Mouse (Mus musculus) CH12.LX (cell line): ENCODE data around the gene Fam210b. TPM values are rescaled to one million over a fixed set of nuclear protein-coding genes. Genes with fewer than 3 reads are reported as not detected.

Source experiments
- DNase-seq: peaks from one replicate; pipeline ENCODE4 v3.0.0-alpha.2; 2013; ENCODE audit errors: extremely low read depth
- H3K27ac ChIP-seq: 2 replicates; pipeline ENCODE4 v1.5.1; 2012; ENCODE audit warnings: low read depth, mild to moderate bottlenecking, control low read depth, moderate library complexity; ENCODE audit not compliant: insufficient read depth
- H3K27me3 ChIP-seq: replicated peaks from 2 replicates; pipeline ENCODE3; 2012; ENCODE audit warnings: inconsistent platforms
- H3K36me3 ChIP-seq, 2 experiments: replicated peaks in 1 of 2; 2 replicates each; pipeline versions ENCODE3 to v1.6.1; 2012; ENCODE audit warnings: inconsistent platforms in 1 of 2, low read length in 1 of 2, mild to moderate bottlenecking in 1 of 2, mixed read lengths in 1 of 2, moderate library complexity in 1 of 2; ENCODE audit not compliant: control insufficient read depth in 1 of 2, insufficient read depth in 1 of 2
- H3K4me1 ChIP-seq, 2 experiments: 2 replicates each; pipeline ENCODE4 v1.6.1; 2012; ENCODE audit warnings: inconsistent platforms in 1 of 2, moderate library complexity in 1 of 2; ENCODE audit not compliant: insufficient read depth in 2 of 2, control insufficient read depth in 1 of 2
- H3K4me2 ChIP-seq: 2 replicates; pipeline ENCODE4 v1.6.1; 2012; ENCODE audit warnings: low read depth, mild to moderate bottlenecking, control low read depth; ENCODE audit not compliant: poor library complexity, insufficient read depth, severe bottlenecking
- H3K4me3 ChIP-seq, 3 experiments: fragments of 150-350 bp in 1 of 3; sonication (generic) in 1 of 3; replicated peaks in 1 of 3; 2 replicates each; pipeline versions ENCODE3 to v1.5.1; 2011 to 2012; ENCODE audit warnings: low read depth in 2 of 3, low read length in 2 of 3, mild to moderate bottlenecking in 2 of 3, moderate library complexity in 2 of 3, control low read depth in 1 of 3, improper control_type of control experiment in 1 of 3, inconsistent platforms in 1 of 3, mixed read lengths in 1 of 3; ENCODE audit not compliant: poor library complexity in 1 of 3
- H3K79me2 ChIP-seq: replicated peaks from 2 replicates; pipeline ENCODE4 v1.6.1; 2012; ENCODE audit warnings: mild to moderate bottlenecking, moderate library complexity; ENCODE audit not compliant: control insufficient read depth, poor library complexity, insufficient read depth, severe bottlenecking; ENCODE audit errors: extremely low read depth
- H3K9ac ChIP-seq: 2 replicates; pipeline ENCODE4 v1.6.1; 2012; ENCODE audit warnings: low read depth, mild to moderate bottlenecking, control low read depth, moderate library complexity; ENCODE audit not compliant: insufficient read depth
- H3K9me3 ChIP-seq: replicated peaks from 2 replicates; pipeline ENCODE3; 2012; ENCODE audit warnings: low read length, inconsistent platforms, mixed read lengths
- BHLHE40 ChIP-seq: IDR thresholded peaks from 2 replicates; pipeline ENCODE4 v1.6.1; 2011; ENCODE audit warnings: mild to moderate bottlenecking, low read depth, low read length, improper control_type of control experiment
- CTCF ChIP-seq, 2 experiments: IDR thresholded peaks in 1 of 2; conservative IDR thresholded peaks in 1 of 2; 2 replicates each; pipeline ENCODE4 v1.5.1; 2011 to 2012; ENCODE audit warnings: low read depth in 2 of 2, low read length in 2 of 2, improper control_type of control experiment in 1 of 2, inconsistent platforms in 1 of 2, mild to moderate bottlenecking in 1 of 2, moderate library complexity in 1 of 2
- E2F4 ChIP-seq: IDR thresholded peaks from 2 replicates; pipeline ENCODE4 v1.6.1; 2011; ENCODE audit warnings: low read depth, low read length, improper control_type of control experiment; ENCODE audit not compliant: insufficient replicate concordance
- ELF1 ChIP-seq: IDR thresholded peaks from 2 replicates; pipeline ENCODE4 v1.6.1; 2014; ENCODE audit warnings: low read depth, mild to moderate bottlenecking, inconsistent platforms, low read length, improper control_type of control experiment
- EP300 ChIP-seq: IDR thresholded peaks from 2 replicates; pipeline ENCODE4 v1.6.1; 2011; ENCODE audit warnings: low read length, improper control_type of control experiment
- KAT2A ChIP-seq: IDR thresholded peaks from 2 replicates; pipeline ENCODE4 v1.6.1; 2012; ENCODE audit warnings: low read length, improper control_type of control experiment, inconsistent platforms; ENCODE audit not compliant: insufficient replicate concordance
- MAZ ChIP-seq: IDR thresholded peaks from 2 replicates; pipeline ENCODE4 v1.6.1; 2012; ENCODE audit warnings: low read depth, mild to moderate bottlenecking, inconsistent platforms, low read length, improper control_type of control experiment, moderate library complexity
- MEF2A ChIP-seq: IDR thresholded peaks from 2 replicates; pipeline ENCODE4 v1.6.1; 2014; ENCODE audit warnings: low read depth, mild to moderate bottlenecking, inconsistent platforms, low read length, improper control_type of control experiment, borderline replicate concordance
- MXI1 ChIP-seq: IDR thresholded peaks from 2 replicates; pipeline ENCODE4 v1.6.1; 2011; ENCODE audit warnings: mild to moderate bottlenecking, low read depth, low read length, improper control_type of control experiment
- NELFE ChIP-seq: IDR thresholded peaks from 2 replicates; pipeline ENCODE4 v1.6.1; 2011; ENCODE audit warnings: low read depth, low read length, improper control_type of control experiment
- NRF1 ChIP-seq: IDR thresholded peaks from 2 replicates; pipeline ENCODE4 v1.6.1; 2014; ENCODE audit warnings: low read depth, mild to moderate bottlenecking, inconsistent platforms, low read length, improper control_type of control experiment, moderate library complexity
- RAD21 ChIP-seq: IDR thresholded peaks from 2 replicates; pipeline ENCODE4 v1.6.1; 2011; ENCODE audit warnings: low read depth, mild to moderate bottlenecking, low read length, improper control_type of control experiment, moderate library complexity
- RCOR1 ChIP-seq: conservative IDR thresholded peaks from 2 replicates; pipeline ENCODE4 v1.6.1; 2012; ENCODE audit warnings: low read depth, mild to moderate bottlenecking, inconsistent platforms, low read length, improper control_type of control experiment
- SIN3A ChIP-seq: IDR thresholded peaks from 2 replicates; pipeline ENCODE4 v1.6.1; 2012; ENCODE audit warnings: low read length, improper control_type of control experiment, inconsistent platforms
- SMC3 ChIP-seq: IDR thresholded peaks from 2 replicates; pipeline ENCODE4 v1.6.1; 2011; ENCODE audit warnings: low read depth, low read length, improper control_type of control experiment
- TCF12 ChIP-seq: IDR thresholded peaks from 2 replicates; pipeline ENCODE4 v1.6.1; 2014; ENCODE audit warnings: low read depth, mild to moderate bottlenecking, inconsistent platforms, low read length, improper control_type of control experiment
- ZMIZ1 ChIP-seq: IDR thresholded peaks from 2 replicates; pipeline ENCODE4 v1.6.1; 2012; ENCODE audit warnings: low read depth, mild to moderate bottlenecking, inconsistent platforms, low read length, improper control_type of control experiment
- dilution Hi-C: fragments of 300-500 bp; cut with MboI; formaldehyde crosslinking; loops from 2 replicates; pipeline ENCODE4 v1.14.3; 2020; ENCODE audit warnings: low sequenced_read_pairs; ENCODE audit not compliant: extremely low pct_unique_long_range_greater_than_20kb, extremely low pct_ligation_motif_present
- in situ Hi-C: fragments of 300-500 bp; cut with MboI; formaldehyde crosslinking; loops from 3 replicates; pipeline ENCODE4 v1.14.3; 2019; ENCODE audit warnings: low sequenced_read_pairs, low pct_ligation_motif_present, low pct_unique_long_range_greater_than_20kb, mixed read lengths
- polyA plus RNA-seq: library from polyadenylated mRNA; unstranded; fragments of >175 nt; gene quantifications from 2 replicates; pipeline ENCODE4 v1.2.1, GENCODE M21; 2012; ENCODE audit warnings: low read depth; ENCODE audit not compliant: insufficient read length
- total RNA-seq, 2 experiments: library from RNA; depleted of rRNA; stranded (reverse); fragments of 300-350 nt in 1 of 2; fragments of >200 nt in 1 of 2; gene quantifications; 2 replicates each; pipeline ENCODE4 v1.2.3; 2012 to 2014

Gene Fam210b
- total and polyA plus RNA-seq, 3 experiments, result 0.68 to 1.5 (median 1.2) TPM

- Histone ChIP-seq H3K27ac (no peak overlapping the region), H3K4me2 (no peak overlapping the region), H3K79me2 (no peaks in the 10 kb centered on the region), H3K4me3 (no peak overlapping the region), H3K9me3 (peaks cover 6% of the 10 kb centered on the region), H3K36me3 (peaks cover 0 to 2% of the 10 kb centered on the region in 2 experiments), H3K27me3 (peaks cover 24% of the 10 kb centered on the region), H3K9ac (no peak overlapping the region), H3K4me1 (peaks cover 0 to 3% of the 10 kb centered on the region in 2 experiments; a peak in 2 of 4 replicates)
- dilution Hi-C loops (no loop called here), in situ Hi-C loops (no loop called here)
- TF ChIP-seq SIN3A (peak; percentile 74; the same call in 1 of the 2 replicates), EP300 (no peak), MXI1 (peak; percentile 63; the same call in 1 of the 2 replicates), KAT2A (no peak)
- no peak for DNase-seq
Observed at GRCm38 (mm10) chr2:172320878-172321277, 24.5 kb upstream of the Fam210b start.

GRCm38 (mm10) chr2:172328248-172328647, 17.1 kb upstream of the Fam210b start:
- Histone ChIP-seq H3K36me3 (no peaks in the 10 kb centered on the region), H3K79me2 (no peaks in the 10 kb centered on the region), H3K9ac (no peak overlapping the region), H3K4me3 (no peak overlapping the region), H3K4me2 (peak overlapping the region; percentile 75; the same call in 1 of the 2 replicates), H3K27me3 (peaks cover 67% of the 10 kb centered on the region), H3K27ac (no peak overlapping the region), H3K4me1 (0 out of 4 replicates have a peak, but pooled peaks cover 0 to 3% of the 10 kb centered on the region in 2 experiments), H3K9me3 (peaks cover 8% of the 10 kb centered on the region)
- peak; percentile 11 for DNase-seq
- dilution Hi-C loops, result no loop called here
- in situ Hi-C loops, result loop anchor here (5.0 kb wide), 1 partner anchor 81 kb away; the partner anchor contains the start of gene Mc3r
- TF ChIP-seq CTCF (conservative IDR thresholded peaks at IDR 0.05 in 1 of 2, IDR thresholded peaks at IDR 0.05 in 1 of 2; ENCODE audit: low read depth in 2 of 2, low read length in 2 of 2) (peak in 1 of 2 experiments; percentile 56; a peak in 2 of 4 replicates), ZMIZ1 (no peak), TCF12 (no peak), SMC3 (peak; percentile 52), NELFE (0 out of 2 replicates have a peak, but pooled peaks have one; percentile 13), NRF1 (no peak), RCOR1 (no peak), BHLHE40 (no peak), ELF1 (peak; percentile 16; the same call in 1 of the 2 replicates), RAD21 (peak; percentile 40), E2F4 (no peak), MAZ (no peak), MEF2A (no peak), SIN3A (no peak), MXI1 (no peak)
